Mouse (Mus musculus) gastrocnemius, postnatal 4 days (tissue): ENCODE data around the gene Sult2a8. TPM values are rescaled to one million over a fixed set of nuclear protein-coding genes. Genes with fewer than 3 reads are reported as not detected.
"Not testable (repeated sequence)": the region's sequence is repeated elsewhere in the genome, so short reads cannot be mapped to it uniquely, and the experiment has no call there.

Experiments used
- DNase-seq, 2 experiments: peaks; one replicate each; pipeline ENCODE4 v3.0.0; 2021 to 2022; ENCODE audit warnings: low spot score in 2 of 2, mixed read lengths in 2 of 2
- long read RNA-seq, 2 experiments: library from polyadenylated mRNA; stranded (forward); transcript quantifications; one replicate each; pipeline ENCODE4 v2.0.0; 2021
- total RNA-seq, 2 experiments: library from RNA; stranded (reverse); gene quantifications; 2 replicates each; pipeline ENCODE4 v1.2.3; 2021

Sult2a8 gene
- total RNA-seq = under 1 TPM in 1 of 2 experiments, not detected in 1; 0.34 TPM
- long read RNA-seq, experiment 1 = 0 reads
- long read RNA-seq, experiment 2 = 0 reads

- DNase-seq = no peak
These were observed at the start of gene Sult2a8 for GRCm38 (mm10) chr7:14446534-14446933. Sult2a8 (minus strand) TSS chr7:14446769.

- DNase-seq = no peak
These were observed 47.6 kb upstream of the Sult2a8 start, which contains the start of gene Sult2a7 for GRCm38 (mm10) chr7:14494130-14494529. Sult2a7 (minus strand) TSS chr7:14494230.

GRCm38 (mm10) chr7:14492886-14493285 is 46.3 kb upstream of the Sult2a8 start:
- DNase-seq = no peak

- DNase-seq = no peak
These were observed 7.0 kb downstream of the Sult2a8 start for GRCm38 (mm10) chr7:14439581-14439980.

- DNase-seq = no peak
These were observed 8.1 kb downstream of the Sult2a8 start for GRCm38 (mm10) chr7:14438484-14438883.

GRCm38 (mm10) chr7:14438029-14438428 is 8.5 kb downstream of the Sult2a8 start:
- DNase-seq = no peak

GRCm38 (mm10) chr7:14399363-14399762 is 47.2 kb downstream of the Sult2a8 start:
- not testable (repeated sequence) for DNase-seq

GRCm38 (mm10) chr7:14396462-14396861 is 50.1 kb downstream of the Sult2a8 start:
- no peak for DNase-seq

Other genes starting within 250 kb of the Sult2a8 start
- not detected for gene Sult2a6, start 191.9 kb downstream of the Sult2a8 start, total RNA-seq
- not detected for gene Obox8, start 113.2 kb downstream of the Sult2a8 start, total RNA-seq
- not detected for gene Sult2a7, start 47.5 kb upstream of the Sult2a8 start, total RNA-seq
- under 1 TPM; 0.15 to 0.34 TPM for gene Vmn1r90, start 116.7 kb upstream of the Sult2a8 start, total RNA-seq
- not detected for gene Obox7, start 212.7 kb upstream of the Sult2a8 start, total RNA-seq